Mouse (Mus musculus) heart, adult 18-20 months (tissue): ENCODE data around the gene Dmrtc2. TPM values are rescaled to one million over a fixed set of nuclear protein-coding genes. Genes with fewer than 3 reads are reported as not detected.
"Not testable (repeated sequence)": the region's sequence is repeated elsewhere in the genome, so short reads cannot be mapped to it uniquely, and the experiment has no call there.

Source experiments
- DNase-seq, 2 experiments: peaks; one replicate each; pipeline ENCODE4 v3.0.0; 2021 to 2022; ENCODE audit warnings: mixed read lengths in 1 of 2
- total RNA-seq, 2 experiments: library from RNA; stranded (reverse); gene quantifications; 2 replicates each; pipeline ENCODE4 v1.2.3; 2021

Gene Dmrtc2
- total RNA-seq, 2 experiments from 2014 or later, result not detected

DNA sequence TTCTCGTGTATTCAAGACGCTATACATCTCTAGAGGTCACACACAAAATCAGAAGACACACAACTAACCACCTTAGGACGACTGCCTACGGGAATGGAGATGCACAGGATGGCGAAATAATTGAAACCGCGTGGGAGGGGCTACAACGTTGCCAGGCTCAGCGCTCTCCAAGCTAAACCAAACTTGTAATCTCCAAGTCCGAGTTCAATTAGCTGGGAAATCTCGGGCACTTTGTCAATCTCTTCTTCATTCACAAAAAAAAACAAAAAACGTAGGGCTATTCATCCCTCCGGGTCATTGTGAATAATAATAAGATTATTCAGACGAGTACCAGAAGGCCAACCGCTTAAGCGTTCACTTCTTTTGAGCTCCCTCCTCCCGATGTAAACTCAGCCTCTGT, 777 bp upstream of the Dmrtc2 start:
- no peak for DNase-seq

DNA sequence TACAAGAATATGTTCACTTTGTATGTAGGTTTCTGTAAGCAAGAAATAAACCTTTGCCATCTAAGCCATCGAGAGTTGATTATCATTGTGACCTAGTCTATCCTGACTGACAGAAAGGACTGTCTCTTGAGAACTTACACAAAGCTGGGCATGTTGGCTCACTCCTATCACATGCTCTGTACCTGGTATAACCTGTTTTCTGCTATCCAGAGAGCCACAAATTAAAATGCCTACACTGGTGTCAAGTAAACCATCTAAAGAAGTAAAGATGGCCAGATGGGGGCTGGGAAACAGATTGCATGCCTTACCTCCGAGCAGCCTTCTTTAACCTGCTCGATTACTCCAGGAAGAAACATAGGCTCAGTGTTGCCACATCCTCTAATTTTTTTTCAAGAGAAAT, 7.7 kb downstream of the Dmrtc2 start:
- no peak for DNase-seq

DNA sequence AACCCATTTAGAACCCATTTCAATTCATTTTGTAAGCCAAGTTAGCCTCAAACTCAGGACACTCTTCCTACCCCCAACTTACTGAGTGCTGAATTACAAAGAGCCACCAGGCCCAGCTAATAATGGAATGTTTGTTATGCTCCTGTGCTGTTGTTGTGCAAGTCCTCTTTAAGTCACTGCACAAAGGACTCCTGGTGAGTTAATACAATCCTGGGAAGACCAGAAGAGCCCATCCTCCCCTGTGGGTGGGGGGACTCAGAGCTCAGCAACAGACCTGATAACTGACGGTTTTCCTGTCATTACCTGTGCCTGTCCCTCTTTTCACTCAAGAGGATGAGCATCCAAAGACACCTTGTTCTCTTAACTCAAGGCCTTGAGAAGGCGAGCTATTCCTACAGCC, 9.8 kb downstream of the Dmrtc2 start:
- no peak for DNase-seq

DNA sequence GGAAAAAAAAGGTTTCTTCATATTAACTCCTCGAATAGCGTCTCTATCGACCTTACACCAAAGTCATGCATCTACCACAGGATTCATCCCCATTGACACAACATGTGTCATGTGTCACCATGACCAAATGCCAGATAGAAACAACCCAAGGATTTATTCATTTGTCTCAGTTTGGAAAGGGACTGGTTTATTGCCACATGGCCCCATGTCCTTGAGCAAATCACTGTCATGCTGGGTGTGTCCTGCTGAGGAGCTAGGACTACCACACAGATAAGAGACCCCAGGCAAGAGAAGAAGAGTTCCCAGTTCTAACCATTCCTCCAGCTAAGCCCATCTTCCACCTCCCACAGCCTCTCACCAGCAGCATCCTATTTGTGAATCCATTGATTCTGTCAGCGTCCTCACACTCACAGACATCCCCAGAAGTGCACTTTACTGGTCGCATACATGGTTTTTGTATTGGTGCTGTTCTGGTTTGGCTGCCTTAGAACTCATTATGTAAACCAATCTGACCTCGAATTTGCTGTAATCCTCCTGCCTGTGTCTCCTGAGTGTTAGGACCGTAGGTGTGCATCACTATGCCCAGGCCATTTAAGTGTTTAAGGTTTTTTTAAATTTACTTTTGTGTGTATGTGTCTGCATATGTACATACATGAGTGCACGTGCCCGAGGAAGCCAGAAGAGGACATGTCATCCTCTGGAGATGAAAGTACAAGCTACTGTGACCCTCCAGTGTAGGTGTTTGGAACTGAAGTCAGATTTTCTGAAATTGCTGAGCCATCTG, 12.8 kb downstream of the Dmrtc2 start:
- no peak for DNase-seq

DNA sequence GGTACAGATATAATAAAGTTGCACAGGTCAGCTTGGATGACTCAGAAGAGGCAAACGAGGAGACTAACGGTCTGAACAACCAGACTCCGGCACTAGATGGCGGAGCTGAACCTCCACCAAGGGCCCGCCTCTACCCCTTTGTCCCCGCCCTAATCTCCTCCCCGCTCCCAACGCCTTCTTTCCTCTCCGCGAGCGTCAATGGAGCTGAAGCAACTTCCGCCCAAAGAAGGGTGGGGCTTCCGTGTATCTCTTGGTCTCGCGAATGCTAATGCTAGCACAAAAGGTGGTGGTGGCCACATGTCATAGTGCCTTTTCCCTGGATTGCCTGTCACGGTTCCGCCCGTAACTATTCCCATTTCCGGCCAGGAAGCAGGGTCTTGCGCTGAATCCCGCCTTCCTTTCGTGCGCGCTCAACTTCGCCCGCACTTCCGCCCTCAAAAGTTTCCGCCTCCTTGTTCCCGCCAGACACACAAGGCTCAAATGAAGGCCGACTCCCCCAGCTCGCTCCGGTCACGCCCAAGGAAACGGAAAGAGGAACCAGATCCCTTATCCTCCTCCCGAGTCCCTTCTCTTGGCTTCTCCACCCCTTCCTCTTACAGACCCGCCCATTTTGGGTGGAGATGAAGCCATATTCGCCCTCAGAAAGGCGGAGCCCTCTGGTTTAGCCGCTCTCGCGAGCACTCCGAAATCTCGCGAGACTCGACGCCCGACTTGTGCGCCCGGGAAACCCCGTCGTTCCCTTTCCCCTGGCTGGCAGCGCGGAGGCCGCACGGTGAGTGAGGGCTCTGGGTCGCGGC, 14.2 kb downstream of the Dmrtc2 start, which contains the start of gene Rps19:
Gene Rps19 (plus strand): TSS at position 476 of the 797 bp plus-strand sequence.
- DNase-seq, result peak; percentile 99 to 100

DNA sequence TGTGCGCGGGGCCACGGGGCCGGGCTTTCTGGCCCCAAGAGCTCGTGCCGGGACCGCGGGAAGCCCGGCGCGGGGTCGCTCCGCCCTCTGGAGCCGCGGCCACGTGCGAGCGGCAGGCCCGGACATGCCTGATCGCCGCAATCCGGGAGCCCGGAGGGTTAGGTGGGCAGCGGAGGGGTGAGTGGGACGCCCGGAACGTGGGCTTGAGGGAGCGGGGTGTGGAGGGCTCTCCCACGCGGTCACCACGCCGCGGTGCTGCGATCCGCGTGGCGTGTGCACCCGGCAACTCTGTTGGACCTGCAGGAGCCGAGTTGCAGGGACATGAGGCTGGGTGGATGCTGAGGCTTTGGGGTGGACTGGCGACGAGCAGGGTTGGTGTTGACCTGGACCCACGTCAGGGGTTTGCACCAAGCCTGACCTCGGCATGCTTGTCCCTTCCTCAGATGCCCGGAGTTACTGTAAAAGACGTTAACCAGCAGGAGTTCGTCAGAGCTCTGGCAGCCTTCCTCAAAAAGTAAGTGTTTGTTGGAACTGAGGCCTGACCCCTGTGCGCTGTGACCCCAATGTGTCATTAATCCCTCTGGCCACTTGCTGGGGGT, 14.9 kb downstream of the Dmrtc2 start:
- no peak for DNase-seq

DNA sequence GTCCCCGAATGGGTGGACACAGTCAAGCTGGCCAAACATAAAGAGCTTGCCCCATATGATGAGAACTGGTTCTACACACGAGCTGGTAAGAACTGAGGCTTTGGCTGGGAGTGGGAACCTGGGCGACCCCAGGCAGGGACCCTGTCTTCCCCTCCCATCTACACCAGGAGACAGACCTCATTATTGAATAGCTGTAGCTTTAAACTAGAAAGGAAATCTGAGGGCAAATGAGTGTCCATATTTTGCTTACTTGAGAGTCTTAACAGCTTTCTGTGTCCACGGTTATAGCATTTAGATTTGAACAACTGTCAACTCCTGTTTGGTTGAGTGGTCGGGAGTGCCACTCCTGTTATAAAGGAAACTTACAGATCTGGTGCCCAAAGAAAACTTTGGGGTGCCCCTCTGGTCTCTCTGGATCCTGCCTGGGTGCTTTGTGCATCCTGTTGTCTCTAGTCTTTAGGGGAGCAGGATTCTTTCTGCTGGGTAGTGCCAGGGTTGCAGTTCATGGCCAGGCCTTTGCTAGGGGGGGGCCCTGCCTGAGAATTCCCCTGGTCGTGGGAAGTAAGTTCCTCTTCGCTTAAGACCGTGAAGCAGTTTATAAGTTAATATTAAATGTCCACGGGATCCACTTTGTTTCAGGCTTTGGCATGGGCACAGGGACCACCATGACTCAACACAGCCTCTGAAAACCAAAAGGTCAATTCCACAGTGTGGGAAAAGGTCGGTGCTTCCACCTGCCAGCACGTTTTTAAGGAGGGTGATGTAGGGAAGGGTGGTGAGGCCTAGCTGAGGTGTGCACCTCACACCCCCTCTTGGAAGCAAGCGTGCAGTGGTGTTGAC, 15.8 kb downstream of the Dmrtc2 start:
- DNase-seq, result no peak

DNA sequence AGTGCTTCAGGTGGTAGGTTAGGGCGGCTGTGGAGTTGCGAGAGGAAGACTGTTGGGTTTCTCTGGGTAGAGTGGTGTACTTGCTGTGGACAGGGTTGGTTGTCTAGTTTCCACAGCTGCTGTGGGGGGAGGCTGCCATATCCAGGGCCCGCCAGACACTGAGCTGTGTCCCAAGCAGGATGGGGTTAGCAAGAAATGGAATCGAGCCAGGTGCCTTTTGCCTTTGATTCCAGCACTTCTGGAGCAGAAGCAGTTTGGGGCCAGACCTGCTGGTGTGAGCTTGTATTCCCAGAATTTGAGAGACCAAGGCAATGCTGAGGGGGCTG, 16.4 kb downstream of the Dmrtc2 start:
- no peak for DNase-seq

DNA sequence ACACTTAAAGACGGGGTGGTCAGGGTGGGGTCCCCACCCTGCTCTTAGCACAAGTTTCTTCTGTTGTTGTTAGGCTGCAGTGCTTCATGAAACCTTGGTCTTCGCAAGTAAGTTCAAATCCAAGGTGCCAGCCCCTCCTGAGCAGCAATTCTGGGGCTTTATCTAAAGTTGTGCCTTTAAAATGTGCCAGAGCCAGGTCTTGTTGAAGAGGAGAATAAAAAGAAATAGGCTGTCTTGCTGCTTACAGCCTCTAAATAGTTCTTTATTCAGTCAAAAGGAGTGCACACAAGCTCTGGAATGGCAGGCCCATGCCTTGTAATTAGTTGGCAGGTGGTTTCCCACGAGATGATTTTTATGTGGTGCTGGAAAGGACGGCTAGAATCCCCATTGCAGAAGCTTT, 17.2 kb downstream of the Dmrtc2 start:
- no peak for DNase-seq

DNA sequence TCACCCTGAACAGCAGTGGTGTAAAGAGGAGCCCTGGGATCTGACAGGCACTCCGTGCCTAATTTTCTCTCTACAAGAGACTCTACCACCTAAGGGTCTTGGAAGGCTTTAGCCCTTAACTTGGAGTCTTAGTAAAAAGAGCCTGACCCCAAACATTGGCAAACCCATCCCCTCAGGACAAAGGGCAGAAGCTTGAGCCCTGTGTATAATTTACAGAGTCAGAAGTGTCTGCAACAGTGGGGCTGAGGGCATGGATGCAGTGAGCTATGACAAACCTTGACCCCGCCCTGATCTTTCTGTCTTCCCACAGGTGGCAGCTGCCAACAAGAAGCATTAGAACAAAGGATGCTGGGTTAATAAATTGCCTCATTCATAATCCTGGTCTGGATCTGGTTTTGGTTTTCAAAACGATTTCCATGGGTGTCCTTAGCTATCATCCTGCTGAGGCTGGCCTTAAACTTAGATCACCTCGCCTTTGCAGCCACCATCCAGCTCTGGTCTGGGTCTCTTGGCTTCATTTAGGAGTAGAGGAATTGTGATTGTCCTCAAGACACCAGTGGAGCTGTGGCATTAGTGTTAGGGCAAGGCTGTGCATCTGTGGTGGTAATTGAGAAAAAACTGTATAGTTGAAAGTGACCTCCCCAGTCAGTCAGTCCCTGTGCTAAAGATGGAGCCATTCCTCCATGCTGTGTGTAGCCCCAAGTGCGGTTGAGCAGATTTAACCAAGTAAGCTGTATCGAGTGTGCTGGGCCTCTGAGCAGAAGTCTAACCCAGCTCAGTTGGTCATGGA, 19.8 kb downstream of the Dmrtc2 start:
- DNase-seq, result no peak

DNA sequence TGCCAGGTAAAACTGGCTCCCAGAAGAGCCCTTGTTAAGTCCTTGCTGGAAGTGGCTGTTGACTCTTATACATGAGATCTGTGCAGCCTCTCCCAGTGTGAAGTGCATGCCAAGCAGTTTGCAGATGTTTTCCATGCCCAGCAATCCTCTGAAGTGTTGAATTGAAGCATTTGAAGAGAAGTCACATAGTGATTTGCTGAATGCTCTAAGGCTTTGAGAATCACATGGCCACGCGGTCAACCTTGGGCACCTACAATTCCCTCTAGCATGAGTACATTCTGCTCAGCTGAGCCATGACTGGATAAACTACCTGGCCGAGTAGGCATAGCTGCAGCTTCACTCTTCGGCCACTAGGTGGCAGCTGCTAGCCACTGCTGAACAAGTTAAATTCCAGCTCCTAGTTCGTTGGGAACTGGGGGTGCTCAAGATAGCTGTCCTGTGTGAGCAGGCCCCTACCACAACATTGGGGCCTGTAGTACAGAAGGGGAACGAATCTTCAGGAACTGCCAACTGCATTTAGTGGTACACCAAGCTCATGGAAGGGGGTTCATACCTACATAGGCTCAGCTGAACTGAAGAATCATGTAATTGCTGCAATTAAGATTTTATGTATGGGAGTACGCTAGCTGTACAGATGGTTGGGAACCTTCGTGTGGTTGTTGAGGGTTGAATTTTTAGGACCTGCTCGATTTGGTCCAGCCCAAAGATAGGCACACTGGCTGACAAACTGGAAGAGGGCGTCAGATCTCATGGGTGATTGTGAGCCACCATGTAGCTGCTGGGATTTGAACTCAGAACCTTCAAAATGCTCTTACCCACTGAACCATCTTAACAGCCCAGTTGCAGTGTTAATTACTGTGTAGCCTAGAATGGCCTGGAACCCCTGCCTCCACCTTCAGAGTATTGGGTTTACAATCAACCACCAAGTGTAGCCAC, 20.7 kb downstream of the Dmrtc2 start:
- peak; percentile 75 to 84 for DNase-seq

DNA sequence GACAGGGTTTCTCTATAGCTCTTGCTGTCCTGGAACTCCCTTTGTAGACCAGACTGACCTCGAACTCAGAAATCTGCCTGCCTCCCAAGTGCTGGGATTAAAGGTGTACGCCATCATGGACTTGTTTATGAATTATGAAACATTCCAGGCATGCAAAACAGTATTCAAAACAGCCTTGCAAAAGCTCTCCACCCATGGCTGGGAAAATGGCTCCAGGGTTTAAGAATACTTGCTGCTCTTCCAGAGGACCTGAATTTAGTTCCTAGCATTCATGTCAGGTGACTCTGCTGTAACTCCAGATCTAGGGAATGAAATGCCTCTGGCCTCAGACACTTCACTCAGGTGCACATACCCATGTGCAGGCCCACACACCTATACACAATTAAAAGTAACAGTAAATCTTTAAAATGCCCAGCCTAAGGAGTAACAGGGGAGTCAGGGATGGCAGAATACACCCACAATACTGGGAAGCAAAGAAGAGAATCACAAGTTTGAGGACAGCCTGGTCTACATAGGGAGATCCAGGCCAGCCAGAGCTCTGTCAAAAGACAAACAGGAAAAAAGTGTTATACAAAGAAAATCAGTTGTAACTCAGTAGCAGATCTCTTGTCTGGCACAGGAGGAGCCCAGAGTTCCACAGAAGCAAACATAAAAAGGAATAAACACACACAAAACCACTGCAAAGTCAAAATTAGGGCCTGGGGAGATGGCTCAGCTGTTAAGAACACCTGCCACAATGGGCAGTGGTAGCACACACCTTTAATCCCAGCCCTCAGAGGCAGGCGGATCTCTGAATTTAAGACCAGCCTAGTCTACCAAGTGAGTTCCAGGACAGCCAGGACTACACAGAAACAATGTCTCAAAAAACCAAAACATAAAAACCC, 21.6 kb downstream of the Dmrtc2 start:
- DNase-seq, result no peak

DNA sequence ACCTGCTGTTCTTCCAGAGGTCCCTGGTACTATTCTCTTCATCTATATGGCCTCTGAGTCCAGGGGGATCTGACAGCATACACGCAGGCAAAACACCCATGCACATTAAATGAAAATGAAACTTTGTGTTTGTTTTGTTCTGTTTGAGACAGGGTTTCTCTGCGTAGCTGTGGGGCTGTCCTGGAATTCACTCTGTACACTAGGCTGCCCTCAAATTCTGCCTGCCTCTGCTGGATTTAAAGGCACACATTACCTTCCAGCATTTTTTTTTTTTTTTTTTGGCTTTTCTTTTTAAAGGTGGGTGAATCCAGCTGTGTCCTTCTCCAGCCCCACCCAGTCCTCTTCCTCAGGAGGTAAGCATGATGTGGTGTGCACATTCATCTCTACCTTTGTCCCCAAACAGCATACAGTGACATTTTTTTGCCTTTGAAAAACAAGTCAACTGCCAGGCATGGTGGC, 22.3 kb downstream of the Dmrtc2 start:
- no peak for DNase-seq

DNA sequence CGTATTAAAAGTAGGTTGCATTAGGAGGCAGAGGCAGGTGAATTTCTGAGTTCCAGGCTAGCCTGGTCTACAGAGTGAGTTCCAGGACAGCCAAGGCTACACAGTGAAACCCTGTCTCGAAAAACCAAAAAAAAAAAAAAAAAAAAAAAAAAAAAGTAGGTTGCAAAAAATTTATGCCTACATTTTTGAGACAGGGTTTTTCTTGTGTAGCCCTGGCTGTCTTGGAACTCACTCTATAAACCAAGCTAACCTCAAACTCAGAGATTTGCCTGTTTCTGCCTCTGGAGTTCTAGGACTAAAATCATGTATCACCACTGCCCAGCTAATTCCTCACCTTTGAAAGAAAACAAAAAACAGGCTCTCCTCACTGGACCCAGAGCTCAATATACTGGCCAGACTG, 25.9 kb downstream of the Dmrtc2 start:
- DNase-seq, result not testable (repeated sequence)

DNA sequence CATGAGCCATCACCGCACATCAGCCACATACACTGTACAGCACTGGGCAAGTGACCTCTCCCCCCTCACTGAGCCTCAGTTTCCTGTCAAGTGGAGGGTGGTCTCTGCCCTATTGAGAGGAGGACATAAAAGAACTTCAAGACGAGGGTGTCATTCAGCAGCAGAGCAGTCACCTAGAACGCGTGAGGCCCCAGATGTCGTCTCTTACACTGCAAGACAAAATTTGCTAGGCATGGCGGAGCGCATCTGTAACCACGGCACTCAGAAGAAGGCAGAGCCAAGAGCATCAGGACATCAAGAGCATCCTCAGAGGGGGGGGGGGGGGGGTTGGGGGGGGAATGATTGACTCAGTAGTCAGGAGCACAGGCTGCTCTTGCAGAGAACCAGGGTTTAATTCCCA, 26.4 kb downstream of the Dmrtc2 start:
- DNase-seq, result no peak

DNA sequence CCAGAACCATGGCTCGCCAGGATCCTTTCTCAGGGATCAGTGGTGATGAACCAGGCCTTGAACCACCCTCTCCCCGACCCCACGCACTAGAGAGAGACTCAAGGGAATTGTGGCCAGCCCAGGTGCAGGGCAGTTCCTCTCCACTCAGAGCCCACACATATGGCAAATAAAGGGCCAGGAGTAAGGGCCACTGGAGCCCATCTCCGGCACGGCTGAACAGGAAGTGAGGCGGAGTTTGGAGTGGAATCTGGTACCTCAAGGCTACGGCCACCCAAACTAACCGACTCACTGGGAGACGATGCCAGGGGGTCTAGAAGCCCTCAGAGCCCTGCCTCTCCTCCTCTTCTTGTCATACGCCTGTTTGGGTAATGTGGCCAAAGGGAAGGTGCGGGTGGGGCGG, 27.4 kb downstream of the Dmrtc2 start, which contains the start of gene Cd79a:
Gene Cd79a (plus strand): TSS at position 158 of the 400 bp plus-strand sequence.
- peak in 1 of 2 experiments; percentile 39 for DNase-seq

DNA sequence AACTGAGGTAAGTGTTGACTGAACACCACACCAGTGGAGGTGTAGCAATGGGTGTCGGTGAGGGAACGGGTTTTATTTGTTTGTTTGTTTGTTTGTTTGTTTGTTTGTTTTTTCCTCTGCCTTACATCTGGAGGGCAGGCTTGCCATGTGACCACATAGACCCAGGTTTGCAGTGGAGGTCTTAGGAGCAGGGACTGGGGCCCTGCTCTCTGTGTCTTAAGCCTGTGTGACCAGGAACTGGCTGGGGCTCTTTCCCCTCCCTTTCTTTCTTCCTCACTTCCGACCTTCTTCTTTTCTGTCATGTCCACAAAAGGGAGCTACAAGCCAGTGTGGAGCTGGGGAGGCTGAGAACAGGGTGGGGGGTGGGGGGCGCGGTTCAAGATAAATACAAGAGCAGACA, 28.1 kb downstream of the Dmrtc2 start:
- no peak for DNase-seq

DNA sequence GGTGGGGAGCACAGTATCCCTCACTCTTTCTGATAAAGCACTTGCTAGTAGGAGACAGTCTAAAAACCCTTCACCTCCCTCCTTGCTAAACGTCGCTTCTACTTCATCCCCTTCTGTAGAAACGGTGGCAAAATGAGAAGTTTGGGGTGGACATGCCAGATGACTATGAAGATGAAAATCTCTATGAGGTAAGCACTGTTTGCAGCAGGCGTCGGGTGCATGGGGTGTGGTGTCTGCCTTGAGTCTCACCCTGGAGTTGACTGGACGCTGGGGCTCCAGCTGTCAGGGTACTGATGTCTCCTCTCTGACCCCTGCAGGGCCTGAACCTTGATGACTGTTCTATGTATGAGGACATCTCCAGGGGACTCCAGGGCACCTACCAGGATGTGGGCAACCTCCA, 31.3 kb downstream of the Dmrtc2 start:
- DNase-seq, result no peak

DNA sequence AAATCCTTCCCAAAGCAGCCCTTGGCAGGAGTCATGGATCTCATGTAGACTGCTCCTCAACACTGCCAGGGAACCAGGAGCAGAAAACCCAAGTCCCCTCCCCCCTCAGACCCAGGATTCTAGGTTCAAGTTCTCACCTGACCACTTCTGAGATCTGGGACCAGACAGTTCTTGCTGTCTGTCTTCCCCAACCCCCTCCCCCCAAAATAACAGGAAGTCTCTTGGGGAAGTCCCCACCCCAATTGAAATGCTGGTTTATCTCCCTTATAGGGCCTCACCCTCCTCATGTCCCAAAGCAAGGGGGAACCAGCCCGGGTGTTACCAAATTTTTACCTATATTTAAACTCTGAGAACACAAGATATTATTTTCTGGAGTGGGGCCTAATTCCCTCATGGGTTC, 32.0 kb downstream of the Dmrtc2 start:
- DNase-seq, result peak in 1 of 2 experiments; percentile 31
